Mouse (Mus musculus) liver, adult 2 months (tissue): ENCODE results near the gene Psma3.

Source experiments
- CTCF ChIP-seq: fragments of 200-500 bp; IDR thresholded peaks from 2 replicates; pipeline ENCODE4 v1.5.1; 2011; ENCODE audit warnings: low read depth, low read length, control low read depth
- POLR2A ChIP-seq: fragments of 200-500 bp; IDR thresholded peaks from 2 replicates; pipeline ENCODE4 v1.6.1; 2011; ENCODE audit warnings: low read length, control low read depth; ENCODE audit not compliant: insufficient read depth; ENCODE audit errors: extremely low read depth

DNA sequence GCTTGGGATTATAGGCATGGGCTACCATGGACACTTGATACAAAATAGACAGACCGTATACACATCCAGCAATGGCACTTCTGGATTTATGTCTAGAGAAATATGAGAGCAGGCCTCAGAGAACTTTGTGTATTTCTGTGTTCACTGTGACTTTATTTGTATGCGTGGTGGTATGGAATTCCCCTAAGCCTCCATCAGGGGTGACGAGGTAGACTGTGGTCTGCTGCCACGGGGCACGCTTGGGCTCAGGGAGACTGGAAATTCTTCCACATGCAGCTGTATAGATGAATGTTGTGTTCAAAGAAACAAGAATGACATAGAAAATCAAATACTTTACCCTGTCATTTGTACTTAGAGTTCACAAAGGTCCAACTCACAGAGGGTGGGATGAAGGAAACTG, 56.3 kb downstream of the Psma3 start:
- TF ChIP-seq CTCF, result no peak
- TF ChIP-seq POLR2A, result no peak
